Mouse (Mus musculus) embryonic facial prominence, embryonic 11.5 days (tissue): ENCODE data around the gene Bax. TPM values are rescaled to one million over a fixed set of nuclear protein-coding genes. Genes with fewer than 3 reads are reported as not detected.

Source experiments
- ATAC-seq: fragments of 200-750 bp; cut with Nextera tagmentation; replicated peaks from 2 replicates; pipeline ENCODE4 v1.8.0; 2017; ENCODE audit warnings: low read depth; ENCODE audit not compliant: insufficient number of reproducible peaks, low FRiP score, low TSS enrichment
- DNase-seq: peaks from one replicate; pipeline ENCODE4 v3.0.0-alpha.2; 2015; ENCODE audit warnings: low spot score
- H3K27ac ChIP-seq: fragments of 300-500 bp; sonication (generic); replicated peaks from 2 replicates; pipeline ENCODE4 v1.5.1; 2014; ENCODE audit warnings: mild to moderate bottlenecking, low read depth, low read length, control low read depth
- H3K27me3 ChIP-seq: fragments of 300-500 bp; sonication (generic); 2 replicates; pipeline ENCODE4 v1.6.1; 2014; ENCODE audit warnings: mild to moderate bottlenecking, low read length, moderate library complexity, mixed read lengths; ENCODE audit not compliant: control insufficient read depth, insufficient read depth
- H3K36me3 ChIP-seq: fragments of 300-500 bp; sonication (generic); replicated peaks from 2 replicates; pipeline ENCODE4 v1.6.1; 2014; ENCODE audit warnings: low read depth, mild to moderate bottlenecking, low read length, moderate library complexity, mixed read lengths; ENCODE audit not compliant: control insufficient read depth, insufficient read depth
- H3K4me1 ChIP-seq: fragments of 300-500 bp; sonication (generic); 2 replicates; pipeline ENCODE4 v1.6.1; 2014; ENCODE audit warnings: low read length, mixed read lengths; ENCODE audit not compliant: control insufficient read depth, insufficient read depth
- H3K4me2 ChIP-seq: fragments of 300-500 bp; sonication (generic); 2 replicates; pipeline ENCODE4 v1.6.1; 2014; ENCODE audit warnings: low read depth, mild to moderate bottlenecking, control low read depth, low read length, moderate library complexity
- H3K4me3 ChIP-seq: fragments of 300-500 bp; sonication (generic); 2 replicates; pipeline ENCODE4 v1.5.1; 2014; ENCODE audit warnings: low read depth, low read length, control low read depth
- H3K9ac ChIP-seq: fragments of 300-500 bp; sonication (generic); replicated peaks from 2 replicates; pipeline ENCODE4 v1.6.1; 2014; ENCODE audit warnings: mild to moderate bottlenecking, control low read depth, low read length
- H3K9me3 ChIP-seq: fragments of 300-500 bp; sonication (generic); replicated peaks from 2 replicates; pipeline ENCODE4 v1.6.1; 2016; ENCODE audit warnings: mild to moderate bottlenecking, low read length, inconsistent platforms, mixed read lengths; ENCODE audit not compliant: control insufficient read depth
- WGBS: fragments of 180-500 bp; shearing (Covaris S2); extraction: QIAGEN DNeasy Blood & Tissue Kit; methylation state at CpG from one replicate; pipeline ENCODE4 v1.1.7; 2014; 5-methylcytosine and 5-hydroxymethylcytosine counted together
- polyA plus RNA-seq: library from polyadenylated mRNA; unstranded; fragments of >200 nt; fragmentation: Nextera tagmentation; extraction: Ambion mirVana; gene quantifications from 2 replicates; pipeline ENCODE4 v1.2.1, GENCODE M21; 2014

Bax gene
- polyA plus RNA-seq, 1 experiment from 2014 or later: 151 TPM

DNA sequence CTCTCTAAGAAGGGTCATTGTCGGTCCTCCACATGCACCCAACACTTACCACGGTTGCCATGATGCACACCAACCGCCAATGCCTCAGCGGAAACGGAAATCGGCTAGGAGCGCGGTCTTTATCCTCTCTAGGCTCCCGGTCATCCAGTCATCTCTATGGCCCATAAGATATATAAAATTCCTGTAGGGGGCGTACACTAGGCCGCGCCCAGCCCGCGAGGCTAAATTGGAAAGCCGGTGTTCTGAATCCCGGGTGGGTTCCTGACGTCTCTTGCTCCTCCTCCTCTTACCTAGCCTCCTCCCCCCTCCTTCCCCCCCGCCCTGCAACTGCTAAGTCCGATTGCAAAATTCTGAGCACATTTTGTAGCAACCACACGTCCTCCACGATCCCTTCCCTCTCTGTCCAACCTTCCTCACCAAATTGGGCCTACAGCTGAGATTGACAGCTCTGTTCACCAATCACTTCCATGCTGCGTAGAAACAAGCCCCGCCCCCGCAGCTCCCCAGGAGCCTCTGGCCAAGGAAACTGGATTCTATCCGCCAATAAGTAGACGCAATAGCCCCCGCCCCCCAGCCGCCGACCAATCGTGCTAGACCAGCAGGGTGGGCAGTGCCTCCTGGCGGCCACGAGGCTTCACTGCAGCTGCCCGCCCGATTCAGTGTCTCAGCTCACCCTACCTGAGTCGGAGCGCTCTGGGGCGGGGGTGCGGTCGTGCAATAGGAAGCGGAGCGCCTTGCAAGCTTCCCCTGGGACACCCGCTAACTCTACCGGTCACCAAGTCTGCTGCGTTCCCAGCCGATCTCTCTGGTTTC is 32.3 kb downstream of the Bax start, which contains the start of gene Gys1:
TSS of gene Gys1 (plus strand) at position 642 of the 813 bp plus-strand sequence.
- Histone ChIP-seq H3K27me3 (no peaks in the 10 kb centered on the region), H3K36me3 (peaks cover 2% of the 10 kb centered on the region), H3K9me3 (no peaks in the 10 kb centered on the region), H3K27ac (peak within 1 kb of the TSS; percentile 80), H3K4me2 (peak within 1 kb of the TSS; percentile 95), H3K9ac (peak within 1 kb of the TSS; percentile 88), H3K4me3 (peak within 1 kb of the TSS; percentile 85), H3K4me1 (peaks cover 14% of the 10 kb centered on the region)
- ATAC-seq (peak; percentile 94), DNase-seq (peak; percentile 100)
- WGBS: under 1% methylated on average over 45 of the region's 45 CpGs

DNA sequence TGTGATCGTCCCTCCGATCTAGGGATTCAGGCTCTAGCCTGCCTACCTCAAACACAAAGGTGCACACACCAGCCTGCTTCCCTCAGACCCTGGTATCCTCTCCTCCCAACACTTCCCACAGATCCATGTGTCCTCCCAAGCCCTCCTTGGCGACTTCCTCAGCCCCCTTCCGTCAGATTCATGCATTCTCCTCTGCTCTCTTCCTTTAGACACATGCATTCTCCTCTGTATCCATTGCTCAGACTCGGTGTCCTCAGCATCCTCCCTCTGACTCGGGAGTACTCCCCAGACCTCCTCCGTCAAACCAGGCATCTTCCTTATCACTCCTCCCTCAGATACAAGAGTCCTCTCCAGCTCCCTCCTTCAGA is 32.9 kb downstream of the Bax start:
- Histone ChIP-seq H3K9ac (peak overlapping the region; percentile 88), H3K4me2 (peak overlapping the region; percentile 95), H3K4me1 (peaks cover 14% of the 10 kb centered on the region), H3K27me3 (no peaks in the 10 kb centered on the region), H3K4me3 (peak overlapping the region; percentile 85), H3K27ac (peak overlapping the region; percentile 80), H3K9me3 (no peaks in the 10 kb centered on the region), H3K36me3 (peaks cover 2% of the 10 kb centered on the region)
- 2% methylated on average over 7 of the region's 7 CpGs for WGBS
- ATAC-seq (no peak), DNase-seq (no peak)

DNA sequence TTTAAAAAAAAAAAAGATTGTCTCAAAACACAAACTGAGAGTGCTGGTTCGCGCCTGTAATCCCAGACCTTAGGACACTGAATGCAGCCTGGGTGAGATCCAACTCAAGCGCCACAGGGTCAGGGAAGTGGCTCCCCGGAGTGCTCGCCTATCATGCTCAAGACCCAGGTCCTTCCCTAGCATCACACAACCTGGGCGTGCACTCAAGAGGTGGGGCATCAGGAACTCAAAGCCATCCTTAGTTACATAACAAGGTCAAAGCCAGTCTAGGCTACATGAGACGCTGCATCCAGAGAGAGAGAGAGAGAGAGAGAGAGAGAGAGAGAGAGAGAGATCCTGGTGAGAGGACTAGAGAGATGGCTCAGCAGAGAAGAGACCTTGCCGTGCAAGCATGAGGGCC is 40.1 kb downstream of the Bax start:
- Histone ChIP-seq H3K27me3 (no peaks in the 10 kb centered on the region), H3K36me3 (peaks cover 24% of the 10 kb centered on the region), H3K4me1 (no peaks in the 10 kb centered on the region), H3K4me3 (no peak overlapping the region), H3K9me3 (no peaks in the 10 kb centered on the region), H3K27ac (no peak overlapping the region), H3K4me2 (no peak overlapping the region), H3K9ac (no peak overlapping the region)
- ATAC-seq: no peak
- DNase-seq: no peak
- WGBS: 93% methylated on average over 8 of the region's 8 CpGs

DNA sequence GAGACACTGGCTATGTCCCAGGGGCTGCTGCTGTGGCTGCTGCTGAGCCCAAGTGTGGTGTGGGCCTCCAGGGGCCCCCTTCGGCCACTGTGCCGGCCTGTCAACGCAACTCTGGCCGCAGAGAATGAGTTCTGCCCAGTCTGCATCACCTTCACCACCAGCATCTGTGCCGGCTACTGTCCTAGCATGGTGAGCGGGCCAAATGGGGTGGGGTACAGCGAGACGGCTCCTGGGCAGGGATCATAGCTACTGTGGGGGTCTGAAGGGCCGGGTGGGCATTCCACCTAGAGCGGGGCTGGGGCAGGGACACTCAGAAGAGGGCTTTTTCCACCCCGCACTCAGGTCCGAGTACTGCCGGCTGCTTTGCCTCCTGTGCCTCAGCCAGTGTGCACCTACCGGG is 45.5 kb downstream of the Bax start:
- Histone ChIP-seq H3K9ac (no peak overlapping the region), H3K36me3 (peaks cover 23% of the 10 kb centered on the region), H3K9me3 (no peaks in the 10 kb centered on the region), H3K27ac (no peak overlapping the region), H3K4me1 (no peaks in the 10 kb centered on the region; the same call in 1 of the 2 replicates), H3K4me3 (no peak overlapping the region), H3K4me2 (no peak overlapping the region), H3K27me3 (peaks cover 25% of the 10 kb centered on the region)
- DNase-seq (no peak), ATAC-seq (no peak)
- WGBS: 89% methylated on average over 14 of the region's 14 CpGs

DNA sequence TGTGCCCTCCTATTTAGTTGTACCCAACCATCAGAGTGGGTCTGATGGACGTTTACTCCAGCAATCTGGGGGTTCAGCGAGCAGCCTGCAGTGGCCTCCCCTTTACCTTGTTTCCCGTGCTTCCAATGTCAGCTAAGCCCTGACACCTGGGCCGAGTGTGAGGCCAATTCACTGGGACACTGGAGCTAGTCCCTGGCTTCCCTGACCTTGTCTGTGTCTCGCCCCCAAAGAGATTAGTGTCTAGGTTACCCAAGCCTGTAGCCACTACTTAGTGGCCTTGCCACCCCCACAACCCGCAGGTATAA is 46.1 kb downstream of the Bax start, which contains the start of gene Lhb:
TSS of gene Lhb (plus strand) at position 206 of the 305 bp plus-strand sequence.
- Histone ChIP-seq H3K36me3 (peaks cover 23% of the 10 kb centered on the region), H3K4me3 (no peak within 1 kb of the TSS; the same call in 1 of the 2 replicates), H3K9ac (no peak within 1 kb of the TSS), H3K4me1 (peaks cover 2% of the 10 kb centered on the region; the same call in 1 of the 2 replicates), H3K9me3 (no peaks in the 10 kb centered on the region), H3K4me2 (peak within 1 kb of the TSS; percentile 19; the same call in 1 of the 2 replicates), H3K27ac (no peak within 1 kb of the TSS), H3K27me3 (peaks cover 32% of the 10 kb centered on the region)
- ATAC-seq: no peak
- no peak for DNase-seq
- 57% methylated on average over 6 of the region's 6 CpGs for WGBS

DNA sequence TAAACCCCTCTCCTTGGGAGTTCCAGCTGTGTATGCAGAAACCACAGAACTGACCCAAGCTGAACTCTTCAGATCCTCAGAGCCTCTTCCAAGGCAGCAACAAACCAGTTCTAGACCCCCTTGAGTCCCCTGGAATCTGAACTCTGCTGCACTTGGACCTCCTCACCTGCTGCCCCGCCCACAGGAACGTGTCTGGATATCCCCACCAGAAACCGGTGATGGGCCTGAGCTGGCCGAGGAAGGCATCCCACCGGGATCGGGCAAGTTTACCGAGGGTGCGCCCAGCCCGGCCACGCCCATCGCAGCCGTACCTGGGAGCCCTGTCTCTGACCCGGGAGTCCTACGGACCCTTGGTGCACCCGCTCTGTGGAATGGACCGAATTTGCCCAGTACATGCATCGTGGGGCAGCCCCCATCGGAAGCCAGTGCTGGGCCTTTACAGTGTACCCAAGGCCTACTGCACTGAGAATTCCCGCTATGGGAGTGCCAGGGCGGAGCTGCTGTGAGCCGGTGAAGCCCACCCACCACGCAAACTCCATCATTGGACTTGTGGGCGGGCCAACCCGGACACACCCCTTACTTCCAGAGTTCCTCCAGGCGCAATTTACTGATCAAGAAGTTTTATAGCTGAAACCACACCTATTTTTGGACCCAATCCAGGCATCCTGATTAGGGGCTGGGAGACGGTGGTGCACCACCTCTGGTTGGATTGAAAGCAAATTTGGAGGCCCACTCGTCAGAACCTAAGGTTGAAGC is 46.7 kb downstream of the Bax start:
- no peak for ATAC-seq
- peaks cover 37% of the 10 kb centered on the region for H3K27me3 ChIP-seq
- H3K9me3 ChIP-seq: no peaks in the 10 kb centered on the region
- no peak overlapping the region for H3K27ac ChIP-seq
- H3K36me3 ChIP-seq: peaks cover 23% of the 10 kb centered on the region
- 13% methylated on average over 27 of the region's 27 CpGs for WGBS
- peak; percentile 54 for DNase-seq
- peaks cover 5% of the 10 kb centered on the region; the same call in 1 of the 2 replicates for H3K4me1 ChIP-seq
- no peak overlapping the region for H3K9ac ChIP-seq
- peak overlapping the region; percentile 19; the same call in 1 of the 2 replicates for H3K4me2 ChIP-seq
- H3K4me3 ChIP-seq: no peak overlapping the region; the same call in 1 of the 2 replicates

DNA sequence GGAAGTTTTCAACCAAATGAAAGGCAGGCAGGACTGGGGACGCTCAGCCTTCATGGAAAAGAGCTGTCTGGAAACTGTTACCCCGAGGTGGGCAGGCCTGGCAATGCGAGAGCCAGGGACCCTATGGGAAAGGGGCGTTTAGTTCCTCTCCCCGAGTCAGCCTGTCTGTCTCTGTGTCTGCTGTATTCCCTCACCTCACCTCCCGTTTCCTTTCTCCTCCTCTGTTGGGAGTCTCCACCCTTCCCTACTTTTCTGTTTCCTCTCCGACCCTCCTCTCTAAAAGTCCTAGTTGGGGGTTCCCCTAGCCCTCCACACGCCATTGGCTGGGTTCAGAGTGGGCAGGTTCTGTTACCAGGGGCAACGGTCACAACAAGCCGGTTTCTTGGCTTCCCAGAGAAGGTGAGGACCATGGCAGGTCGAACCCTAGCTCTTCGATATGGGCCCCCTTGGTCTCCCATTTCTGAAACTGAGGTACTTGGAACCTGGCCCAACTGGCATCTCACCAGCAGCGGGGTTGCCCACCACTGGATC is 48.7 kb downstream of the Bax start:
- peaks cover 5% of the 10 kb centered on the region; the same call in 1 of the 2 replicates for H3K4me1 ChIP-seq
- peak; percentile 55 for DNase-seq
- H3K9me3 ChIP-seq: no peaks in the 10 kb centered on the region
- H3K4me2 ChIP-seq: 0 out of 2 replicates have a peak overlapping the region, but pooled peaks have one; percentile 2
- H3K27me3 ChIP-seq: peaks cover 57% of the 10 kb centered on the region
- WGBS: 9% methylated on average over 13 of the region's 13 CpGs
- H3K9ac ChIP-seq: no peak overlapping the region
- no peak overlapping the region for H3K4me3 ChIP-seq
- ATAC-seq: no peak
- peaks cover 9% of the 10 kb centered on the region for H3K36me3 ChIP-seq
- H3K27ac ChIP-seq: no peak overlapping the region
